In genomic region chr7:80991589-80991988, GRCm38 (mm10) we compare ENCODE assay signal across 9 mouse cellular contexts. TPM values are rescaled to one million over a fixed set of nuclear protein-coding genes. Genes with fewer than 3 reads are reported as not detected.
DNase-seq lines count a peak whose midpoint lies in the region; ATAC-seq and TF ChIP-seq lines count a peak whose summit lies in the region.
"Had no signal": no experiment of that assay in that cellular context is flagged by ENCODE, and none has a peak within 500 bp of the region (broad histone marks: within the 10 kb centered on the region; RNA-seq: fewer than 3 reads in every experiment).

No protein-coding gene starts in this region.

- H3K27ac ChIP-seq in heart, embryonic 12.5 days (ENCODE audit: poor library complexity, severe bottlenecking): no peak overlapping the region
- H3K27ac ChIP-seq in MEL (ENCODE audit: control insufficient read depth, low read depth, low read length): no peak overlapping the region
- no peak overlapping the region for H3K27ac ChIP-seq in hindbrain, embryonic 14.5 days
- H3K27ac ChIP-seq in midbrain, embryonic 13.5 days: no peak overlapping the region
- no peak overlapping the region for H3K27ac ChIP-seq in layer of hippocampus, adult 2 months

- no peak overlapping the region for H3K9ac ChIP-seq in heart, embryonic 12.5 days
- H3K9ac ChIP-seq in MEL (ENCODE audit: control insufficient read depth, low read depth, low read length, poor library complexity, severe bottlenecking): no peak overlapping the region
- H3K9ac ChIP-seq in hindbrain, embryonic 14.5 days: 0 out of 2 replicates have a peak overlapping the region, but pooled peaks have one; percentile 96
- H3K9ac ChIP-seq in midbrain, embryonic 13.5 days (replicated peaks): no peak overlapping the region

- no peak for TF ChIP-seq RAD21 in MEL (IDR thresholded peaks at IDR 0.05; ENCODE audit: low read depth, low read length)

- TF ChIP-seq POLR2A in MEL (IDR thresholded peaks at IDR 0.05; ENCODE audit: control insufficient read depth in 1 of 2, insufficient read depth in 1 of 2, low read depth in 1 of 2, low read length in 2 of 2, poor library complexity in 1 of 2): no peak

- TF ChIP-seq EP300 in MEL (IDR thresholded peaks at IDR 0.05; ENCODE audit: low read depth in 1 of 2, low read length in 2 of 2): no peak

- no peak for TF ChIP-seq CTCF in MEL (IDR thresholded peaks at IDR 0.05 in 2 of 3, conservative IDR thresholded peaks at IDR 0.05 in 1 of 3; ENCODE audit: control insufficient read depth in 1 of 3, insufficient read depth in 1 of 3, low read depth in 2 of 3, low read length in 3 of 3, poor library complexity in 1 of 3, severe bottlenecking in 1 of 3)
- no peak for TF ChIP-seq CTCF in layer of hippocampus, adult 2 months (conservative IDR thresholded peaks at IDR 0.05)

- peaks cover 46% of the 10 kb centered on the region for H3K4me1 ChIP-seq in heart, embryonic 12.5 days (replicated peaks)
- H3K4me1 ChIP-seq in MEL (ENCODE audit: control insufficient read depth in 1 of 2, insufficient read depth in 2 of 2, low read length in 2 of 2): peaks cover 20 to 33% of the 10 kb centered on the region in 2 experiments
- H3K4me1 ChIP-seq in hindbrain, embryonic 14.5 days (replicated peaks; ENCODE audit: control insufficient read depth, insufficient read depth, low read length): peaks cover 29% of the 10 kb centered on the region
- H3K4me1 ChIP-seq in midbrain, embryonic 13.5 days (replicated peaks): peaks cover 42% of the 10 kb centered on the region

- 90% methylated on average over 5 of the region's 5 CpGs for WGBS in heart, embryonic 12.5 days
- 89% methylated on average over 5 of the region's 5 CpGs for WGBS in hindbrain, embryonic 14.5 days
- 92% methylated on average over 5 of the region's 5 CpGs for WGBS in midbrain, embryonic 13.5 days

- H3K36me3 ChIP-seq in heart, embryonic 12.5 days: peaks cover 4% of the 10 kb centered on the region; the same call in 1 of the 2 replicates
- peaks cover 0 to 46% of the 10 kb centered on the region in 2 experiments; a peak in 2 of 4 replicates for H3K36me3 ChIP-seq in MEL (ENCODE audit: control insufficient read depth in 1 of 2, insufficient read depth in 2 of 2, low read length in 2 of 2)
- H3K36me3 ChIP-seq in hindbrain, embryonic 14.5 days (replicated peaks; ENCODE audit: control insufficient read depth, insufficient read depth): no peaks in the 10 kb centered on the region
- no peaks in the 10 kb centered on the region for H3K36me3 ChIP-seq in midbrain, embryonic 13.5 days

- DNase-seq in heart, postnatal 10 days: no peak
- DNase-seq in MEL (ENCODE audit: low read depth, low spot score): no peak
- DNase-seq in hindbrain, embryonic 14.5 days (ENCODE audit: low spot score): no peak
- DNase-seq in left cerebral cortex, adult 18-20 months (ENCODE audit: low spot score in 2 of 2): no peak
- DNase-seq in layer of hippocampus, adult 2 months (ENCODE audit: low spot score in 2 of 2): no peak
- DNase-seq in left cerebral cortex, postnatal 10 days (ENCODE audit: extremely low spot score in 1 of 2, low spot score in 2 of 2): no peak
- DNase-seq: kidney, adult 9 months had no signal

- H3K9me3 ChIP-seq in heart, embryonic 12.5 days (replicated peaks): no peaks in the 10 kb centered on the region
- no peaks in the 10 kb centered on the region for H3K9me3 ChIP-seq in MEL (replicated peaks; ENCODE audit: insufficient read depth, low read length)
- H3K9me3 ChIP-seq in hindbrain, embryonic 14.5 days (ENCODE audit: control insufficient read depth, low read length): no peaks in the 10 kb centered on the region
- H3K9me3 ChIP-seq in midbrain, embryonic 13.5 days: no peaks in the 10 kb centered on the region

- peaks cover 37% of the 10 kb centered on the region for H3K79me2 ChIP-seq in MEL (ENCODE audit: control insufficient read depth, insufficient read depth, low read length, poor library complexity)

- no peak for ATAC-seq in heart, embryonic 12.5 days (ENCODE audit: insufficient number of reproducible peaks, low FRiP score)
- no peak for ATAC-seq in hindbrain, embryonic 14.5 days (ENCODE audit: low FRiP score)
- ATAC-seq in midbrain, embryonic 13.5 days: no peak

- intact Hi-C loops in heart, postnatal 10 days (cut with DNase I): loop anchor here (5.0 to 10.0 kb wide), 2 partner anchors 89 to 353 kb away; partner anchors contain the start of genes Rps17 and Wdr73
- intact Hi-C loops in left cerebral cortex, postnatal 10 days (cut with DNase I): no loop called here

- H3K4me3 ChIP-seq in heart, embryonic 12.5 days: no peak overlapping the region; the same call in 1 of the 2 replicates
- H3K4me3 ChIP-seq in MEL (ENCODE audit: control insufficient read depth in 1 of 2, insufficient read depth in 1 of 2, low read depth in 2 of 2, low read length in 2 of 2): no peak overlapping the region
- peak overlapping the region; percentile 96; the same call in 1 of the 2 replicates for H3K4me3 ChIP-seq in hindbrain, embryonic 14.5 days (replicated peaks; ENCODE audit: low read length)
- H3K4me3 ChIP-seq in midbrain, embryonic 13.5 days (replicated peaks): peak overlapping the region; percentile 91; the same call in 1 of the 2 replicates
- H3K4me3 ChIP-seq in layer of hippocampus, adult 2 months: no peak overlapping the region; the same call in 1 of the 2 replicates

- H3K4me2 ChIP-seq in heart, embryonic 12.5 days: peak overlapping the region; percentile 75; the same call in 1 of the 2 replicates
- H3K4me2 ChIP-seq in hindbrain, embryonic 14.5 days (replicated peaks): peak overlapping the region; percentile 93
- H3K4me2 ChIP-seq in midbrain, embryonic 13.5 days (replicated peaks): peak overlapping the region; percentile 80

- H3K27me3 ChIP-seq in heart, embryonic 12.5 days (replicated peaks): no peaks in the 10 kb centered on the region
- no peaks in the 10 kb centered on the region for H3K27me3 ChIP-seq in MEL (ENCODE audit: control insufficient read depth in 1 of 2, insufficient read depth in 2 of 2, low read length in 2 of 2)
- H3K27me3 ChIP-seq in hindbrain, embryonic 14.5 days (ENCODE audit: control insufficient read depth, insufficient read depth, low read length): no peaks in the 10 kb centered on the region
- no peaks in the 10 kb centered on the region for H3K27me3 ChIP-seq in midbrain, embryonic 13.5 days

TF ChIP-seq in MEL, 35 proteins besides CTCF, POLR2A, EP300 and RAD21:
- TF ChIP-seq MAFK (IDR thresholded peaks at IDR 0.05; ENCODE audit: borderline replicate concordance, low read depth, low read length) (peak; percentile 87), USF2 (IDR thresholded peaks at IDR 0.05; ENCODE audit: borderline replicate concordance in 1 of 2, insufficient read depth in 1 of 2, low read depth in 1 of 2, low read length in 2 of 2) (no peak)
TF ChIP-seq in MEL: peak in this region for 1.

RNA-seq across cellular contexts. Expression of gene Zfp592, which starts 1.9 kb away (rescaled TPM):
- polyA plus RNA-seq in heart, embryonic 12.5 days (2016; fragmentation: Nextera tagmentation; extraction: Ambion mirVana): 15.2 and 18.1 TPM in 2 replicates
- 10 to 100 TPM; 22.9 to 24.9 TPM for total RNA-seq in heart, postnatal 10 days (2021)
- 12.9 and 14.7 TPM in 2 replicates for total RNA-seq in MEL (2012; rRNA removed)
- polyA plus RNA-seq in MEL (2012; ENCODE audit: insufficient read depth in 1 of 2, insufficient read length in 2 of 2, low read depth in 1 of 2, low replicate concordance in 2 of 2, missing spikeins in 1 of 2): 10 to 100 TPM in 1 of 2 experiments, not detected in 1; 33.0 TPM
- polyA plus RNA-seq in hindbrain, embryonic 14.5 days (2014; fragmentation: Nextera tagmentation; extraction: Ambion mirVana): 10.4 and 12.3 TPM in 2 replicates
- polyA plus RNA-seq in midbrain, embryonic 13.5 days (2015; fragmentation: Nextera tagmentation; extraction: Ambion mirVana): 7.4 and 8.8 TPM in 2 replicates
- 10 to 100 TPM; 19.3 to 20.0 TPM for total RNA-seq in left cerebral cortex, adult 18-20 months (2021)
- total RNA-seq in layer of hippocampus, adult 2 months (2021): 10 to 100 TPM; 22.9 to 23.6 TPM
- total RNA-seq in left cerebral cortex, postnatal 10 days (2021): 10 to 100 TPM; 21.2 to 22.9 TPM

RNA-seq across cellular contexts. Expression of gene Sec11a, which starts 44.0 kb away (rescaled TPM):
- 145 and 152 TPM in 2 replicates for polyA plus RNA-seq in heart, embryonic 12.5 days (2016; fragmentation: Nextera tagmentation; extraction: Ambion mirVana)
- 10 to 100 TPM; 70.2 to 75.0 TPM for total RNA-seq in heart, postnatal 10 days (2021)
- total RNA-seq in MEL (2012; rRNA removed): 132 and 144 TPM in 2 replicates
- 100 to 1,000 TPM in 1 of 2 experiments, not detected in 1; 114 TPM for polyA plus RNA-seq in MEL (2012; ENCODE audit: insufficient read depth in 1 of 2, insufficient read length in 2 of 2, low read depth in 1 of 2, low replicate concordance in 2 of 2, missing spikeins in 1 of 2)
- polyA plus RNA-seq in hindbrain, embryonic 14.5 days (2014; fragmentation: Nextera tagmentation; extraction: Ambion mirVana): 147 and 156 TPM in 2 replicates
- polyA plus RNA-seq in midbrain, embryonic 13.5 days (2015; fragmentation: Nextera tagmentation; extraction: Ambion mirVana): 162 and 181 TPM in 2 replicates
- 10 to 100 TPM; 46.4 to 51.0 TPM for total RNA-seq in left cerebral cortex, adult 18-20 months (2021)
- total RNA-seq in layer of hippocampus, adult 2 months (2021): 10 to 100 TPM; 54.2 to 56.2 TPM
- 10 to 100 TPM; 57.5 to 61.8 TPM for total RNA-seq in left cerebral cortex, postnatal 10 days (2021)

Comparison
In these comparisons a context has a peak if more than half of its experiments do, and no peak if none do; other contexts are left out.
1. H3K4me3 ChIP-seq: peak in hindbrain, embryonic 14.5 days (single experiment) and midbrain, embryonic 13.5 days (single experiment); none in heart, embryonic 12.5 days (single experiment), MEL (0 of 2) and layer of hippocampus, adult 2 months (single experiment).
2. Peak in every context shown above with its lines, with median percentiles within 50 percentile points of each other: H3K4me2 ChIP-seq.